Mouse (Mus musculus) gastrocnemius, adult 8-10 months (tissue): ENCODE data around the gene Styxl1. TPM values are rescaled to one million over a fixed set of nuclear protein-coding genes. Genes with fewer than 3 reads are reported as not detected.

ENCODE experiments used
- DNase-seq, 2 experiments: peaks; one replicate each; pipeline ENCODE4 v3.0.0; 2022; ENCODE audit warnings: low spot score in 2 of 2
- total RNA-seq, 4 experiments: library from RNA; stranded (reverse); gene quantifications; 2 replicates each; pipeline ENCODE4 v1.2.4; 2022

The Styxl1 gene
- total RNA-seq, 4 experiments from 2014 or later: not detected

DNA sequence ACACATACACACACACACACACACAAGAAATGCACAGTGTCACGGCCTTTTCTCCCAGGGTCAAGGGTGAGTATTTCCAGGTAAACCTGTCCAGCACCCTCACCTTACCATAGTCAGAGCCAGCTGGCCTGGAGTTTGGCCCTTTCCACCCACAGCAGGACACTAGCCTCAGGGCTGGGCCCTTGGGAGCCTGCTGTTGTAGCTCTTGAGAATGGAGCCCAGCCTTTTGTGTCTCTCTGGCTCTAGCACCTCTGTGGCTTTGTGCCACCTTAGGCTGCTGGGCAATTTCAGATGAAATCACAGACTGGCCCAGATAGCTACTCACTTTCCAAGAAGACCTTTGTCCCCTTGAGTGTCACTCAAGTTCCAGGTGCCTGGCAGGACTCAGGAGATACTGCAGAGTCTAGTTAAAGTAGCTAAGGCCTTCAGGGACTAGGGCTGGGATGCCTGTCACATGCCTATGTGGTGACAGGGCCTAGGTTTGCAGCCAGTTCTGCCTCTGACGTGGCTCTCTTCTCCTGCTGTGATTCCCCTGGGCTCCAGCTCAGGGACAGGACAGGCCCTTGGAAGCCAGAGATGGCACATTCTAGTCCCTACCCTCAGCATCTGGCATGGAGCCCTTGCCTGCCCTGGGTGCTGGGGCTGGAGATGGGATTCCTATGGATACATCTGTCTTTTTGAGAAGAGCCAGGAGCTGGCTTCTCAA is 51.4 kb downstream of the Styxl1 start:
- no peak for DNase-seq

DNA sequence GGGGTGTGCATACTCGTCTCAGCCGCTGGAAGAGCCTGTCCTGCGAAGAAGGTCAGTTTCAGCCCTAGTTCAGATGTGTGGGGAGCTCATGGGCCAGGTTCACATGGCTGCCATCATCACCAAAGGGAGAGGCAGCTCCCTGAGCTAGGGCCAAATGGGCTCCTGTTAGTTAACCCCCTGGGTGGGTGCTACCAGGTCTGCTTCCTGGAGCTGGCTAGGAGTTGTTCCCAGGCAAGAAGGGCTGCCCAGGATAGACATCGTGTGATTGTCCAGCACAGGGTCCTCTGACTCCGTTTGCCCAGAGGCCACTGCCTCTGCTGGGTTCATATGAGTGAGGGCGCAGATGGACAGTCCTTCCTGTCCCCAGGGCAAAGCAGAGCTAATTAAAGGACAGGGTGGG is 52.2 kb downstream of the Styxl1 start:
- no peak for DNase-seq

- no peak for DNase-seq
Observed at GRCm38 (mm10) chr5:135725391-135725841, 52.8 kb downstream of the Styxl1 start.

- DNase-seq: no peak
Observed at GRCm38 (mm10) chr5:135724536-135725322, 53.5 kb downstream of the Styxl1 start.

- no peak for DNase-seq
Observed at GRCm38 (mm10) chr5:135723165-135723751, 54.9 kb downstream of the Styxl1 start.

GRCm38 (mm10) chr5:135722121-135722520 is 56.1 kb downstream of the Styxl1 start:
- DNase-seq: peak; percentile 63 to 66

GRCm38 (mm10) chr5:135721076-135721475 is 57.1 kb downstream of the Styxl1 start:
- DNase-seq: no peak

DNA sequence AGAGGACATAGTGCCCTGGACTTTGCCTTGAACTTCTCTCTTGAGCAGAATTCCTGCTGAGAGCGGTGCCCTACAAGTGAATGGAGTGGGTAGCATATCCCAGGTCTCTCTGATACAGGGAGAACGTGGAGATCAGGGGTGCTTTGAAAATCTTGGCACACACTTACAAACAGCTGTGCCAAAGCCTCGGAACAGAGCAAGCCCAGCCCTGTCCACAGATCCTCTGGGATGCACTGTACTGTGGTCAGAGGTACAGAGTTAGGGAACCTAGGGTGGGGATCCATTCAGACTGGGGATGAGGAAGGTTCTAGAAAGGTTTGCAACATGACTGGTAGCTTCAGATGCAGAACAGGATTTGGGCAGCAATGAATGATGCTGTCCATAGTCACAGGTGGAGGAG is 58.1 kb downstream of the Styxl1 start:
- DNase-seq: no peak

GRCm38 (mm10) chr5:135719586-135720120 is 58.5 kb downstream of the Styxl1 start:
- DNase-seq: no peak

- no peak for DNase-seq
Observed at GRCm38 (mm10) chr5:135715624-135716023, 62.6 kb downstream of the Styxl1 start.

- no peak for DNase-seq
Observed at GRCm38 (mm10) chr5:135713441-135714218, 64.6 kb downstream of the Styxl1 start.

DNA sequence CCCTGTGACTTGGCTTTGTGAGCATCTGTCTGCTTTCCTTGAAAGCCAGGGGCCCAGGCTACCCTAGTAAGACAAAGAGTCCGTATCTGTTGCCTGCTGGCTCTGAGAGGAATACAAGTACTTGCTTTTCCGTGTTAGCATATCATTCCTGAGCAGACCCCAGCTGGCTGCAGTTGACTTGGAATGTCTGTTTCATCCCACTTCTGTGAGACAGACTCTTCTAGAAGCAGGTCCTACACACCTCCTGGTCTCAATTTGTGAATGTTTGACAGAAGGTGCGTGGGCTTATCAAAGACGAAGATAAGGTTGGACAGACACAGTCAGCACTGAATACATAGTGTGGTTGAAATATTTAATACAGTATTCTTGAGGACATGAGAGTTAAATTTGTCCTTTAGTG is 65.4 kb downstream of the Styxl1 start:
- no peak for DNase-seq

- no peak for DNase-seq
Observed at GRCm38 (mm10) chr5:135711582-135712355, 66.4 kb downstream of the Styxl1 start.

- DNase-seq: peak in 1 of 2 experiments; percentile 59
Observed at GRCm38 (mm10) chr5:135710599-135711214, 67.5 kb downstream of the Styxl1 start.

DNA sequence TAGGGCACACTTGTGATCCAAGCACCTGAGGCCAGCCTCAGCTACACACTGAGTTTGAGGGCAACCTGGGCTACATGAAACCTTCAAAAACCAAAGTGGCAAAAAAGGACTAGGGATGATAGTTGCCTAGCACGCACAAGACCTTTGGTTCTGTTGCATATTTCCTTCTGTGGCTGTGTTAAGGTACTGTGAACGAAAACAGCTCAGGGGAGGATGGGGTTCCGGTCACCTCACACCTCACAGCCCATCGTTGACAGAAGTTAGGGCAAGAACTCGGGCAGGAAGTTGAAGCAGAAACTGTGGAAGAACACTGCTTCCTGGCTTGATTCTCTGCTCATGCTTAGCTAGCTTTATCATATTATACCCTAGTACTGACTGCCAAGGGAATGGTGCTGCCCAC is 68.5 kb downstream of the Styxl1 start:
- no peak for DNase-seq

DNA sequence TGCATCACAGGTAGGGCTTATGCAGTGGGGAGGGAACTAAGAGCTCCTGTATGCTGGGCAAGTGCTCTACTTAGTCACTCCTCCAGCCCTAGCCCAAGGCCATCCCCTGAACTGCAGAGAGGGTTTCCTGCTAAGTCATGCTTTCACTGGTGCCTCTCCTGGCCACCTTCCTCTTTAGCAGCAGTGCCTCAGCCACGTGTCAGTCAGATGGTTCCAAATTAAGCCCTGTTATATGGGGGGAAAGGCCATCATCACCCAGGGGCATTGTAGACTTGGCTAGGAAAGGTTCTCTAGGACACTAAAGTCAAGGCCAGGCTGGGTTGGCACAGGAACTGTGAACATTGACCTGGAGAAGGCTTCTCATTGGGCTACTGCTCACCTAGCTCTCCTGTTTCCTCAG is 70.3 kb downstream of the Styxl1 start:
- DNase-seq: peak in 1 of 2 experiments; percentile 51

DNA sequence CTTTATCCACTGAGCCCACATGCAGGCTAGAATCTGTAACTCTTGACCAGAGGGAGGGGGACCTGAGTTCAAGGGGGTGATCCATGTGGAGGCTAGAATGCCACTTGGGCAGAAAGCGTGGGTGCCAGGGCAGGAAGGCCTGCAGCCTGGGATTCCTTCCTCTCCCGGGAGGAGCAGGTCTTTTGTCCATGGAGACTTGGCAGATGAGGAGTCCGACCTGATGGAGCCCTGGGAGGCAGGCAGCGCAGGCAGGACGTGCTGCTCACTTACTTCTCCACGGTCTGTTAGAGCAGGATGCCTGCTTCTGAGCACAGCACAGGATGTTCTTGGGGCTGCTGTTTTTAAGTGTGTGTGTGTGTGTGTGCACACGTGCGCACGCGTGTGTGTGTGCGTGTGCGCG is 71.1 kb downstream of the Styxl1 start:
- no peak for DNase-seq

- no peak for DNase-seq
Observed at GRCm38 (mm10) chr5:135705383-135705782, 72.8 kb downstream of the Styxl1 start.

GRCm38 (mm10) chr5:135703431-135703830 is 74.8 kb downstream of the Styxl1 start:
- DNase-seq: no peak

DNA sequence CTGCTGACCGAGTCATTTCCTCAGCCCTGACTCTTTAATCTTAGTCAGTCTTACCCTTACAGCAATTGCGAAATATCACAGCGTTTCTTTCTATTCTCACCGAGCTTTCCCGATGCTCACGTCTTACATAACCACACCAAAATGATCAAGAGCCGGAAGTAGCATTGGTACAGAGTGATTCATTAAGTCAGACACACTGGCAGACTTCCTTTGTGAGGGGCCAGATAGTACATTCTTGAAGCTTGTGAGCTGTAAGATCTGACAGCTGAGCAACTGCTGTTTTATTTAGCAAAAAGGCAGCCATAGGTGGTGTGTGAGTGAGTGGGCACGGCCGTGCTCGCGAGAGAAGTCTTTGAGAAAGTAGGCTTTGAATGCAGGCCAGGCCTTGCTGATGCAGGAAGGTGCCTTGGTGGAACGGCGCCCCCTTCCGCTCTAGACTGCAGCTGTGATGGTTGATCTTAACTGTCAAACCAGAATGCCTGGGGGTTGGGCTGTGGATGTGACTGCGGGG is 75.4 kb downstream of the Styxl1 start:
- no peak for DNase-seq
